Mouse (Mus musculus) ovary, adult 18-20 months (tissue): ENCODE measurements around the gene Tm2d3.
A peak's percentile ranks its signal among the peaks of the same experiment; 100 is the strongest.

Experiments
- DNase-seq: peaks from one replicate; pipeline ENCODE4 v3.0.0; 2022; ENCODE audit warnings: low spot score, mixed read lengths

The Tm2d3 gene

GRCm38 (mm10) chr7:65704818-65705242, 13.9 kb downstream of the Tm2d3 start:
- DNase-seq = peak; percentile 24

GRCm38 (mm10) chr7:65708506-65708905, 17.5 kb downstream of the Tm2d3 start:
- DNase-seq = no peak

DNA sequence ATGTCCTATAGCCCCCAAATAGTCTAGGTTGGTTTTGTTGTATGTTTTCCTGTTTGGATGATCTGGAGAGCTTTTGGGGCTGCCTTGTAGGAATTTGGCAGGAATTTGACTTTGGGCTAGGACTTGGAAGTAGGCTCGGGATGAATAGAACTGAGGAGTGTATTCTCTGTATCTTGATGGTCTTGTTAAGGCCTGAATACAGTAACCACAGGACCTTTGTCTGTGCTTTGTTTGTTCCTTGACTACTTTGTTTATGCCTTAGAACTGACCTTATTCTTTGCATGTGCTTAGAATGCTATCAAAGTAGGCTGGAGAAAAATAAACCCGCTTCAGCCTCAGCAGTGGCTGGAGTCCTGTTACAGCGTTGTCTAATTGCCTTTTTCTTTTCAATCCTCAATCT, 19.3 kb downstream of the Tm2d3 start:
- no peak for DNase-seq

GRCm38 (mm10) chr7:65713782-65714181, 22.8 kb downstream of the Tm2d3 start:
- DNase-seq = no peak

- DNase-seq = no peak
Observed at GRCm38 (mm10) chr7:65714304-65714703, 23.3 kb downstream of the Tm2d3 start.

GRCm38 (mm10) chr7:65734024-65734423, 43.1 kb downstream of the Tm2d3 start:
- no peak for DNase-seq

- no peak for DNase-seq
Observed at GRCm38 (mm10) chr7:65735261-65735660, 44.3 kb downstream of the Tm2d3 start.

- peak; percentile 69 for DNase-seq
Observed at GRCm38 (mm10) chr7:65737286-65738040, 46.5 kb downstream of the Tm2d3 start.

DNA sequence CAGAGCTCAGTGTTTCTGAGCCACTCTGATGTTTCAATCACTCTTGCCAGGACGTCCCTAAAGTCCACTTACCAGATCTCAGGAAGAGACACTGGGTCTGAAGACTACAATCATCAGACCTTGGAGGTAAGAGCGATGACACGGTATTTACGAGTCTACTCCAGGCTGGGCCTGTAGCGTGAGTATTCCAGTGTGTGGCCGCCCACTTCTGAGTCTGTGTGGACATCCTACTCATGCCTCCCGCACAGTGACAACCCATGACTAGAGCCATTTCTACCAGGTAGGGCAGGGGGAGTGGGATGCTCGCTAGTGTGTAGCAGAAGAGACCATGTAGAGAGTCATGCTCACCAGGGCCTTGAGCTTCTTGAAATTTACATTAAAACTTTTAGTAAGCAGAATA, 51.9 kb downstream of the Tm2d3 start:
- no peak for DNase-seq

DNA sequence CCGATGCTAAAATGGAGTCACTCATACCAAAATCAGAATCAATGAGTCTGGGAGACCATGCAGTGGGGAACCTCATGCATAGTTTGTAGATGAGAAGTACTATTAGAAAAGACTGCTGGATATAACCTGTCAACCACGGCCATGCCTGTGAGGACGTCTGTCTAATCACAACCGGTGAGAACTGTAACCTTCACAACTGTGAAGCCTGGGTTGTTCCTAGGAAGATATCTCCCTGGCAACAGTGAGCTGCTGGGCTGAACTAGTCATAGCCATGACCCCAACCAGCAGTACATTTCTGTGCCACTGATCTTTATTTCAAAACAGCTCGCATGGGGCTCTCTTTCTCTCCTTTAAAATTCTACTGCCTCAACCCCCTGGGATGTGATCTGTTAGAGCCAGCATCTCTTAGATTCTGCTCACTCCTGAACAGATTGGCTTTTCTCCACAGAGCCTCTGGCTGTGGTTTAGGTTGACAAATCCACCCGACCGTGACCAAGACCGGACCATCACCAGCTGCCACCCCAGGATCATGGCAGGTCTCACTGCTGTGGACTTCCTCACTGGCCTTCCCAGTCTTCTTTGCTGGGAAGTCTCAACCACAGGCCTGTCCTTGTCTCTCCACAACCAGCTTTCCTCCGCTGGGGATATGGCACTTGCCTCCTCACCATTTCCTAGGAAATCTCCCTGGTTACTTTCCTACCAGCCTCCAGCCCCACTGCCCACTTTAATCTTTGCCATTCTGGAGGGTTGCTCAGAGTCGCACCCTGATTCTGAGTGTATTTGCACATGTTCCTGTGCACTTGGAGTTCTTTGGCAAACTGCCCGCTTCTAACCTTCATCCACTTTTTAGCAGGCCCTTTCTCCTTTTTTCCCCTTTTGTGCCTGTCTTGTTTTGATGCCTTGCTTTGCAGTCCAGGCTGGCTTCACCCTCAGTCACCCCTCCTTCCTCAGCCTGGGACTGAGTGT, 57.3 kb downstream of the Tm2d3 start:
- DNase-seq = no peak
